Mouse (Mus musculus): ENCODE measurements around the gene R3hdm2. TPM values are rescaled to one million over a fixed set of nuclear protein-coding genes. Genes with fewer than 3 reads are reported as not detected.

R3hdm2 gene
- polyA plus RNA-seq, 1 experiment from 2014 or later = 39.9 TPM

DNA sequence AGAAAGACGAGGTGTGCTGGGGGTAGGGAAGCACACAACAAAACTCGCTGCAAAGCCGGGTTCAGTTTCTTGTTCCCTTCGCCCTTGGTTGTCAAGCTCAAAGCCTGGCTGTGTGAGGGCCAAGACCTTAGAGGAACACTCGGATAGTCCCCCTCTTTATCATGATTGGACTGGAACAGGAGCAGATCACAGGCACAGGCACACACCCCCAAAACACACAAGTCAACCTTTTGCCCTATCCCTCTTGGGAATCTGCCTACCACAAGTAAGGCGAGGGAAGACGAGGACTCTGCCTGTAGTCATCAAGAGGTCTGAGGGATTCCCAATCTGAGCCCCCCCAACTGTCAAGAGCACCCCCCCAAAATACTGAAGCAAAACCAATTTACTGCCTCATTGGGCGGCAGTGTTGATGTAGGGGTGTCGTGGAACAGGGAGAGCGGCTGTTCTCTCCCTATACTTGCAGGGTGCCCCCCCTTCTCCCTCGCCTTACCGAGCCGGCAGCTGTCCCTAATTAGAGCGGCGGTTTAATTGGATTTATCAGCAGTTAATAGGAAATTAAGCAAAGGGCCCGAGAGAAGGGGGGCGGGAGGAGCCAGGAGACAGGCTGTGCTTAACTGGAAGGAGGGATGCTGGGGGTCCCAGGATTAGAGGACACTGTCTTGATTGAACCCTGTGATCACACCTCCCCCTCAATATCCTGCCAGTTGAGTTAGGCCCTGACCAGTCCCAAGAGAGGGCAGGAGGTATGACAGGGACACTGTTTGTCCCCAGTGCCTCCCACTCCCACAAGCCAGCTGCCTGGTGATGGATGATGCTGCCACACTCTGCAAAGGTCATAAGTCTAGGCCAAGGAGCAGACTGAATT lies 129.9 kb downstream of the R3hdm2 start:
- Histone ChIP-seq H3K27ac (peak overlapping the region; percentile 100), H3K9ac (peak overlapping the region; percentile 82), H3K4me1 (replicated peaks) (peaks cover 75% of the 10 kb centered on the region), H3K9me3 (no peaks in the 10 kb centered on the region), H3K4me3 (peak overlapping the region; percentile 41; the same call in 1 of the 2 replicates), H3K36me3 (peaks cover 10% of the 10 kb centered on the region), H3K27me3 (peaks cover 31% of the 10 kb centered on the region), H3K4me2 (peak overlapping the region; percentile 78)
- 5% methylated on average over 17 of the region's 17 CpGs for WGBS
- ATAC-seq (ENCODE audit: low FRiP score) = no peak

DNA sequence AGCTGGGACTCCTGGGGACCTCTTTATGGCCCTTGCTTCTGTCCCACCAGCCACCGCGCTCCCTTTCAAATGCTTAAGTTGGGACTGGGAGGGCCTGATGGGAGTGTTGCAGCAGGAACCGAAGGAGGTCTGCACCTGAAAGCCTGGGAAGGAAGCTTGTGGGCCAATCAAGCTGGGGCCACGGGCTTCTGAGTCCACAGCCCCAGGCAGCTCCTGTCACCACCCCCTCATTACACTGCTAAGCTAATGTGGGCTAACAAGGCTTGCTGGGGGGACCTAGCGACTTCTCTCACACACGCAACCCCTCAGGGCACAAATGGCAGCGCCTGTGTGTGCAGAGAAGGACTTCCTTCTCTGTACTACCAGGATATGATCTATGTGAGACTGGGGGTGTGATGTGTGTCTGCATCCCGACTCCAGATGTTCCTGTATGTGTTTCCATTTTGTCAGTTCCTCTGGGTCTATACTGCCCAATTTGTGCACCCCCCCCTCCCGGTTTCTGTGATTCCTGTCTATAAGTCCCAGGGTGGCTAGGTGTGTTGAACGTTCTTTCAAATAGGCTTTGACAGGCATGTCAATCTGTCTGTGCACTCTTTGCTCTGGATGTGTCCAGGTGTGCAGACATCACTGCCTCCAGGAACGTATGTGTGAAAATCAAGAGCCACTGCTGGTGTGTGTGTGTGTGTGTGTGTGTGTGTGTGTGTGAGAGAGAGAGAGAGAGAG lies 130.9 kb downstream of the R3hdm2 start:
- no peaks in the 10 kb centered on the region for H3K9me3 ChIP-seq
- peak overlapping the region; percentile 78 for H3K4me2 ChIP-seq
- peak overlapping the region; percentile 100 for H3K27ac ChIP-seq
- peaks cover 37% of the 10 kb centered on the region for H3K27me3 ChIP-seq
- no peak for ATAC-seq (ENCODE audit: low FRiP score)
- H3K36me3 ChIP-seq = peaks cover 3% of the 10 kb centered on the region
- H3K9ac ChIP-seq = peak overlapping the region; percentile 82
- peaks cover 85% of the 10 kb centered on the region for H3K4me1 ChIP-seq (replicated peaks)
- H3K4me3 ChIP-seq = peak overlapping the region; percentile 41
- WGBS = 7% methylated on average over 11 of the region's 11 CpGs

DNA sequence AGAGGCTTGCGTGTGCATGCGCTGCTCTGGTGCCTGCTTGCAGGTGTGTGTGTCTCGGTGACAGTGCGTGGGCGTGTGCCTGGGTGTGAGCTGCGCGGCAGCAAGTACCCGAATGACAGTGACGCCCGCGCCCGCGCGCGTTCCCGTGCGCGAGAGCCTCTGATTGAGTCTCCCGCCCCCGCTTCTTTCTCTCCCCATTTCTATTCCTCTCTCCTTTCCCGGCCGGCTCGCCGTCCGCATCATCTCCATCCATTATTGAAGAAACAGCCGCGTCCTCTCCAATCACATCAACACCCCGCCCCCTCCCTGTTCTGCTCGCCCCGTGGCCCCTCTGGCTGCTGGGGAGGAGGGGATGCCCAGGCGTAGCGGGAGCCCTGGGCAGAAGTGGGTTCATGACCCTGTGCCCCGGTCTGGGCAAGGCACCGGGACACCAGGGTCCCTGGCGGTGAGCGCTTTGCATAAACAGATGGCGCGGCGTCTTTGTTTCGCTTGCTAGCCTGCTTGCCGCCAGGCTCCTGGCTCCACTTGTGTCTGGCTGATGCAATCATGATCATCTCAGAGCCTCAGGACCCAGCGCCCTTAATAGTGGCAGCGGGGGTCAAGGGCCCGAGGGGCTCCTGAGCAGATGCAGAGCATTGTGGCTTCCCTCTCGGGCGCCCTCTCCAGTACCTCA lies 131.6 kb downstream of the R3hdm2 start:
- peaks cover 31% of the 10 kb centered on the region for H3K27me3 ChIP-seq
- ATAC-seq (ENCODE audit: low FRiP score) = peak; percentile 9; the same call in 1 of the 2 replicates
- H3K4me1 ChIP-seq (replicated peaks) = peaks cover 92% of the 10 kb centered on the region
- WGBS = 0% methylated on average over 38 of the region's 46 CpGs
- H3K36me3 ChIP-seq = no peaks in the 10 kb centered on the region; the same call in 1 of the 2 replicates
- H3K9ac ChIP-seq = peak overlapping the region; percentile 82
- H3K27ac ChIP-seq = peak overlapping the region; percentile 100
- peak overlapping the region; percentile 78 for H3K4me2 ChIP-seq
- H3K4me3 ChIP-seq = peak overlapping the region; percentile 41
- H3K9me3 ChIP-seq = no peaks in the 10 kb centered on the region

DNA sequence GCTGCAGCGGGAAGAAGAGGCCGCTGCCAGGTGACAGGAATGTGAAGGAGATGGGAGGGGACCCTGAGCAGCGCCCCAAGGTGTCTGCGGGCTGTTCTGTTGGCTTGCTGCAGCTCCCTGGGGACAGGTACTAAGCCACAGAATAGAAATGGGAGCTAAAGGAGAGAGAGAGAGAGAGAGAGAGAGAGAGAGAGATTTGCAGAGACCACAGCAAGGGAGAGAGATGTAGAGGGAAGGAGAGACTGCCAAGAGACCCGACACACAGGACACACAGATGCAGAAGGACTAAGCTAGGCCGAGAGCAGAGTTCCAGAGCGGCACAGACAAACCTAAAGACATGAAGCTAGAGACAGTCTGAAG lies 132.2 kb downstream of the R3hdm2 start:
- peak overlapping the region; percentile 78 for H3K4me2 ChIP-seq
- H3K4me3 ChIP-seq = peak overlapping the region; percentile 41
- no peak for ATAC-seq (ENCODE audit: low FRiP score)
- H3K9ac ChIP-seq = peak overlapping the region; percentile 82
- no peaks in the 10 kb centered on the region for H3K9me3 ChIP-seq
- H3K27ac ChIP-seq = peak overlapping the region; percentile 100
- H3K27me3 ChIP-seq = peaks cover 31% of the 10 kb centered on the region
- H3K4me1 ChIP-seq (replicated peaks) = peaks cover 98% of the 10 kb centered on the region
- no peaks in the 10 kb centered on the region for H3K36me3 ChIP-seq
- 7% methylated on average over 7 of the region's 7 CpGs for WGBS

DNA sequence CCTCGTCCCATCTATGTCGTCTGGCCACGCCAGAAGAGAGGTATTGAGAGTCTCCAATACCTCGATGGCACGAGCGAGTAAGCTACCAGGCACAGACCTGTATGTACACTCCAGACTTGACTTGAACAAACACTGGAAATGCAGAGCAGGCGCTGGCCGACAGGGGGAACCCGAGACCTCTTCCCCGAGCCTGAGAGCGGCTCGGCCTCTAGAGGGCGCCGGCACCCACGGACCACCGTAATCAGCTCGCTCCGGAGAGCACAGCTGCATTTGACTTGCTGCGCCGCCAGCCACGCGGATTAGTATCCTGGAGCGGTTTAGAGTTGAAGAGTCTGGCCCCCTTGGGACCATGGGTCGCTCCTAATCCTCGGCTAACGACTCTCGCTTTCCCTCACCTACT lies 132.7 kb downstream of the R3hdm2 start:
- Histone ChIP-seq H3K36me3 (peaks cover 5% of the 10 kb centered on the region), H3K4me1 (replicated peaks) (peaks cover 99% of the 10 kb centered on the region), H3K4me2 (peak overlapping the region; percentile 78), H3K27ac (peak overlapping the region; percentile 100), H3K9ac (peak overlapping the region; percentile 82), H3K27me3 (peaks cover 30% of the 10 kb centered on the region), H3K9me3 (no peaks in the 10 kb centered on the region), H3K4me3 (peak overlapping the region; percentile 41; the same call in 1 of the 2 replicates)
- ATAC-seq (ENCODE audit: low FRiP score) = peak; percentile 9
- under 1% methylated on average over 27 of the region's 27 CpGs for WGBS

DNA sequence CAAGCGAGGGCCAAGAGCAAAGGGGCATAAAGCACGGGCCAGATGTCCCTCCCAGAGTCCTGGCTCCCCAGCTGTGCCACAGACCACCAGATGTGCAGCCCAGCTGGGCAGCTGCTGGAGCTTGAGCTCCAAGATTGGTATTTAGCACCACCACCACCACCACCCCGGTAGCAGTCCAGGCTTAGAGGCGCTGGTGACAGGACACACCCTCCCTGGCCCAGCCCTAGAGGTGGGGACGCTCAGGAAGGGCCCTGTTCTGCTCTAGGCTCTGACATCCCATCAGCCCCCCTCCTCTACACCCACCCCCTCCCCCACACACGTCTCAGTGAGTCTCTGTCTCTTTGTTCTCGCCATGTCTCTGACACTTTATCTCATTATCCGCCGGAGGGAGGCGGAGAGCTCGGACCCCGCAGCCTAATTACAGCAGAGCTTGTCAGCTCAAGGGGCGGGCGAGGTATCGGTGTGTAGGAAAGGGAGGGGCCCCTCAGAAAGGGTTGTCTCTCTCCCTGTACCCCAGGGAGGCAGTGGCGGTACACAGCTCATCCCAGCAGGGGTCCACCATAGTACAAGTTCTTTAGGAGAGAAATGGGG lies 133.5 kb downstream of the R3hdm2 start:
- peak overlapping the region; percentile 100 for H3K27ac ChIP-seq
- H3K4me1 ChIP-seq (replicated peaks) = peaks cover 96% of the 10 kb centered on the region
- peaks cover 38% of the 10 kb centered on the region for H3K27me3 ChIP-seq
- peak overlapping the region; percentile 53 for H3K9ac ChIP-seq
- peak overlapping the region; percentile 78 for H3K4me2 ChIP-seq
- no peak for ATAC-seq (ENCODE audit: low FRiP score)
- H3K36me3 ChIP-seq = peaks cover 12% of the 10 kb centered on the region
- H3K4me3 ChIP-seq = peak overlapping the region; percentile 41; the same call in 1 of the 2 replicates
- 2% methylated on average over 16 of the region's 16 CpGs for WGBS
- no peaks in the 10 kb centered on the region for H3K9me3 ChIP-seq

DNA sequence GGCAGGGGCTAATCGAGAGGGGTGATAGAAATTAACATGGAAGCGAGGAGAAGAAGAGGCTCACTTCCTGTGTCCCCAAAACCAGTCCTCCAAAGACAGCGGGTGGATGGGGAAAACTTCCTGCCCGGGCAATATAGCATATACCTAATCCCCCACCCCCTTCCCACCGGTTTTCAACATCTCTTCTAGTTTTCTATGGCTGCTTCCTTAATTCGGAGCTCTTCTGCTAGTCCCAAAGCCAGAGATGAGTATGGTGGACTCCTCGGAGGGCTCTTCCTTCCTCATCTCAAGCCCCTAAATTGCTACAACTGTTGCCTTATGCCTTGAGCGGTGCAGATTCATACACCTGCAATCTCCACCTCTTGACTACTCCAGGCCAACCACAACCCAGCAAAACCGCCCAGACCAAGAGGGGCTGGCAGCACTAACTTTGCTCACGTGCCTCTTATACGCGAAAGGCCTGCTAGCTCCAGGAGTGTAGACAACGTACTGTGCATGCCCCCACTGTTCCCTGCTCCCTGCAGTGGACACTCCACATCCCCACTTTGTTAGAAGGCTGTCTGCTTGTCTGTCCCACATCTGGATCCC lies 134.1 kb downstream of the R3hdm2 start:
- peaks cover 17% of the 10 kb centered on the region for H3K36me3 ChIP-seq
- ATAC-seq (ENCODE audit: low FRiP score) = no peak
- H3K4me2 ChIP-seq = peak overlapping the region; percentile 78
- 0 out of 2 replicates have a peak overlapping the region, but pooled peaks have one; percentile 53 for H3K9ac ChIP-seq
- H3K27ac ChIP-seq = peak overlapping the region; percentile 100
- H3K27me3 ChIP-seq = peaks cover 40% of the 10 kb centered on the region
- 13% methylated on average over 13 of the region's 13 CpGs for WGBS
- no peak overlapping the region for H3K4me3 ChIP-seq
- peaks cover 90% of the 10 kb centered on the region for H3K4me1 ChIP-seq (replicated peaks)
- H3K9me3 ChIP-seq = no peaks in the 10 kb centered on the region

DNA sequence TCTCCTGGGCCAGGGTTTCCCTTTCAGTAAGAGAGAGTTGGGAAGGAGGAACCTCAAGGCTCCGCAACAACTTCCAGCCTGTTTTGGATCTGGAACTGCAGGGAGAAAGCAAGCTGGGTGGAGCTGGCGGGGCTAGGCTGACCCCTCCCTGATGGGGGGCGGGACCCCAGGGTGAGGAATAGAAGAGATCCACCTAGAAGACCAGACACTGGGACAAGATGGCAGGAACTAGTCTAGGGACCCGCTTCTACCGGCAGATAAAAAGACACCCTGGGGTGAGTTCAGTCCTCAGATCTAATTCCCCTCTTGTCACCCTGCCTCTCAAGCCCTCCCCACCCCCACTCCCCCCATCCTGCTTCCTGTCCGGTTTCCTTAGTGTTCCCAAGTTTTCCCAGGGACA lies 134.6 kb downstream of the R3hdm2 start, which contains the start of gene Ndufa4l2:
Ndufa4l2 (plus strand) TSS at position 204 of the 400 bp plus-strand sequence.
- peak within 1 kb of the TSS; percentile 41; the same call in 1 of the 2 replicates for H3K4me3 ChIP-seq

GRCm38 (mm10) chr10:127515271-127515982 lies 135.3 kb downstream of the R3hdm2 start:
- Histone ChIP-seq H3K9me3 (no peaks in the 10 kb centered on the region), H3K27ac (peak overlapping the region; percentile 44; the same call in 1 of the 2 replicates), H3K36me3 (peaks cover 24% of the 10 kb centered on the region), H3K4me2 (peak overlapping the region; percentile 36; the same call in 1 of the 2 replicates), H3K27me3 (peaks cover 43% of the 10 kb centered on the region), H3K4me3 (no peak overlapping the region), H3K4me1 (replicated peaks) (peaks cover 84% of the 10 kb centered on the region), H3K9ac (no peak overlapping the region)
- ATAC-seq (ENCODE audit: low FRiP score) = no peak
- 25% methylated on average over 9 of the region's 9 CpGs for WGBS

More for the DNA sequence above, 134.6 kb downstream of the R3hdm2 start, which contains the start of gene Ndufa4l2:
- Histone ChIP-seq H3K9me3 (no peaks in the 10 kb centered on the region), H3K9ac (peak within 1 kb of the TSS; percentile 53; the same call in 1 of the 2 replicates), H3K36me3 (peaks cover 18% of the 10 kb centered on the region), H3K4me1 (replicated peaks) (peaks cover 84% of the 10 kb centered on the region), H3K27me3 (peaks cover 40% of the 10 kb centered on the region), H3K4me2 (peak within 1 kb of the TSS; percentile 78), H3K27ac (peak within 1 kb of the TSS; percentile 100)
- ATAC-seq (ENCODE audit: low FRiP score) = no peak
- 13% methylated on average over 6 of the region's 6 CpGs for WGBS

GRCm38 (mm10) chr10:127515983-127516459 lies 135.9 kb downstream of the R3hdm2 start:
- Histone ChIP-seq H3K9me3 (no peaks in the 10 kb centered on the region), H3K4me3 (no peak overlapping the region), H3K9ac (peak overlapping the region; percentile 35; the same call in 1 of the 2 replicates), H3K27me3 (peaks cover 47% of the 10 kb centered on the region), H3K4me1 (replicated peaks) (peaks cover 84% of the 10 kb centered on the region), H3K27ac (no peak overlapping the region), H3K4me2 (peak overlapping the region; percentile 36; the same call in 1 of the 2 replicates), H3K36me3 (peaks cover 24% of the 10 kb centered on the region)
- 15% methylated on average over 8 of the region's 8 CpGs for WGBS
- ATAC-seq (ENCODE audit: low FRiP score) = no peak

All from hindbrain, embryonic 13.5 days (tissue).